Mouse (Mus musculus): ENCODE results near the gene Tfb2m. TPM values are rescaled to one million over a fixed set of nuclear protein-coding genes. Genes with fewer than 3 reads are reported as not detected.

Gene Tfb2m
- polyA plus RNA-seq, 1 experiment from 2014 or later, result 25.7 TPM

GRCm38 (mm10) chr1:179563926-179564325 is 17.9 kb upstream of the Tfb2m start:
- Histone ChIP-seq H3K9ac (ENCODE audit: low read depth, low read length) (no peak overlapping the region), H3K36me3 (ENCODE audit: control insufficient read depth, insufficient read depth, low read length) (no peaks in the 10 kb centered on the region), H3K4me3 (ENCODE audit: low read depth, low read length) (no peak overlapping the region), H3K27ac (ENCODE audit: low read length) (no peak overlapping the region), H3K27me3 (ENCODE audit: control insufficient read depth, insufficient read depth, low read depth, low read length) (no peaks in the 10 kb centered on the region), H3K4me1 (ENCODE audit: control insufficient read depth, insufficient read depth, low read length) (peaks cover 8% of the 10 kb centered on the region), H3K9me3 (replicated peaks; ENCODE audit: control insufficient read depth, low read length, poor library complexity, severe bottlenecking) (no peaks in the 10 kb centered on the region), H3K4me2 (ENCODE audit: low read length) (no peak overlapping the region)
- WGBS, result 62% methylated on average over 5 of the region's 5 CpGs
- ATAC-seq, result no peak

- WGBS, result 82% methylated on average over 4 of the region's 4 CpGs
- ATAC-seq, result no peak
- no peaks in the 10 kb centered on the region for H3K36me3 ChIP-seq (ENCODE audit: control insufficient read depth, insufficient read depth, low read length)
- no peak overlapping the region for H3K27ac ChIP-seq (ENCODE audit: low read length)
- no peak overlapping the region for H3K9ac ChIP-seq (ENCODE audit: low read depth, low read length)
- peaks cover 8% of the 10 kb centered on the region for H3K4me1 ChIP-seq (ENCODE audit: control insufficient read depth, insufficient read depth, low read length)
- no peaks in the 10 kb centered on the region for H3K27me3 ChIP-seq (ENCODE audit: control insufficient read depth, insufficient read depth, low read depth, low read length)
- no peaks in the 10 kb centered on the region for H3K9me3 ChIP-seq (replicated peaks; ENCODE audit: control insufficient read depth, low read length, poor library complexity, severe bottlenecking)
- no peak overlapping the region for H3K4me3 ChIP-seq (ENCODE audit: low read depth, low read length)
- no peak overlapping the region for H3K4me2 ChIP-seq (ENCODE audit: low read length)
These were observed 17.1 kb upstream of the Tfb2m start for GRCm38 (mm10) chr1:179563211-179563610.

DNA sequence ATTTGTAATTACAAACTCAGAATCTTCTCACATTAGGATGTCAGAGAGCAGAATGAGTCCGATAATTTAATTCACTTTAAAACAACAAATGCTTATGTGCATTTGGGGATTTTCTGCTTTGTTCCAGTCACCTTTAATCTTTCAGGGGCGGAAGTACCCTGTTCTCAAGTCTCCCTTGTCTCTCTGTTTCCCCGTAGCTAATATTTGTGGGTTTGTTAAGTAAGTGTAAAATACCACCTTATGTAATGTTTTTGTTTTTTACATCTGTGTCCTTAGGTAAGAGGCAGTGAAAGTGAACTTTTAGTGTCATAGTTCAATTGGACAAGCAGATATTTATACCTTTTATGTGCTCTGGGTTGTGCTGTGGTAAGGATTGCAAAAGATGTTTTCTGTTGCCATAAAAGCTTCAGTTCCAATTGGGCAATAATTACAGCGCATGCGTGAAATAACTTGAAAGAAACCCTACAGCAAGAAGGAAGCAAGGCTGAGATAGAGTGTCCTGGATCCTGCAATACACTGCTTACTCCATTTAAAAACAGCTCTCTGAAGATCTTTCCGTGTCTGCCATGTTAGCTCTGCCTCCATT is 14.9 kb upstream of the Tfb2m start:
- ATAC-seq, result no peak
- Histone ChIP-seq H3K9ac (ENCODE audit: low read depth, low read length) (no peak overlapping the region), H3K4me2 (ENCODE audit: low read length) (no peak overlapping the region), H3K27ac (ENCODE audit: low read length) (no peak overlapping the region), H3K4me1 (ENCODE audit: control insufficient read depth, insufficient read depth, low read length) (no peaks in the 10 kb centered on the region), H3K4me3 (ENCODE audit: low read depth, low read length) (no peak overlapping the region), H3K27me3 (ENCODE audit: control insufficient read depth, insufficient read depth, low read depth, low read length) (no peaks in the 10 kb centered on the region), H3K36me3 (ENCODE audit: control insufficient read depth, insufficient read depth, low read length) (no peaks in the 10 kb centered on the region), H3K9me3 (replicated peaks; ENCODE audit: control insufficient read depth, low read length, poor library complexity, severe bottlenecking) (no peaks in the 10 kb centered on the region)
- 91% methylated on average over 6 of the region's 6 CpGs for WGBS

DNA sequence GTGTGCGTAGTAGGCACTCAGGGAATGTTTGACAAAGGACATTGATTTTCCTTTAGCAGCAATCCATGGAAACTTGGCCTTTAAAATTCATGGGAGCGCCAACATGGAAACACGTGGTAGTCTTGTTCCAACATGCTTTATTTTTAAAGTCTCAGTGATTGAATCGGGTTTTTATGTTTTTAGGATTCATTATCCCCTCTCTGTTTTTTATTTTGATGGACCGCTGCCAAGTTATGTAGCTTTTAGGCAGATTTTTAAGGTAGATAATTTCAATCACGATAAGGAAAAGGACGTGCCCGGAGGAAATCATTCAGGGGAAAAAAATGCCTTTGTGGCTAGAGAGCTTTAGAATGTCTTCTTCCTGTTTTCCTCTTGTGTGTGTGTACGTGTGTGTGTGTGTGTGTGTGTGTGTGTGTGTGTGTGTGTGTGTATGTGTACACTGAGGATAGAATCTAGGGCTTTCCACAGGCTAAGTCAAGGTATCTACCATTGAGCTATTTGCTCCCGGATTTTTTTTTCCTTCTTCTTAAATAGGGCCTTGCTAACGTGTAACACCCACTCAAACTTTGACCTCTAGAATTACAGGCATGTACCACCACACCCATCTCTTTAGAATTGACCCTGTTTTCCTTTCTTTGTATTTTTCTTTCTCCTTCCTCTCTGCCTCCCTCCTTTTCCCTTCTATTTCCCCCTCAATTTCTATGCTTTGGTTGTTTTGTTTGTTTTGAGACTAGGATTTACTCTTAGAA is 13.6 kb upstream of the Tfb2m start:
- H3K4me1 ChIP-seq (ENCODE audit: control insufficient read depth, insufficient read depth, low read length), result no peaks in the 10 kb centered on the region
- H3K4me3 ChIP-seq (ENCODE audit: low read depth, low read length), result no peak overlapping the region
- no peaks in the 10 kb centered on the region for H3K27me3 ChIP-seq (ENCODE audit: control insufficient read depth, insufficient read depth, low read depth, low read length)
- no peak overlapping the region for H3K27ac ChIP-seq (ENCODE audit: low read length)
- H3K9me3 ChIP-seq (replicated peaks; ENCODE audit: control insufficient read depth, low read length, poor library complexity, severe bottlenecking), result no peaks in the 10 kb centered on the region
- 83% methylated on average over 11 of the region's 11 CpGs for whole genome bisulfite sequencing
- no peaks in the 10 kb centered on the region for H3K36me3 ChIP-seq (ENCODE audit: control insufficient read depth, insufficient read depth, low read length)
- no peak for ATAC-seq
- no peak overlapping the region for H3K9ac ChIP-seq (ENCODE audit: low read depth, low read length)
- H3K4me2 ChIP-seq (ENCODE audit: low read length), result no peak overlapping the region

GRCm38 (mm10) chr1:179556921-179557320 is 10.9 kb upstream of the Tfb2m start:
- ATAC-seq, result no peak
- no peak overlapping the region for H3K4me2 ChIP-seq (ENCODE audit: low read length)
- H3K4me1 ChIP-seq (ENCODE audit: control insufficient read depth, insufficient read depth, low read length), result peaks cover 2% of the 10 kb centered on the region; the same call in 1 of the 2 replicates
- H3K9ac ChIP-seq (ENCODE audit: low read depth, low read length), result no peak overlapping the region
- H3K27me3 ChIP-seq (ENCODE audit: control insufficient read depth, insufficient read depth, low read depth, low read length), result no peaks in the 10 kb centered on the region
- H3K9me3 ChIP-seq (replicated peaks; ENCODE audit: control insufficient read depth, low read length, poor library complexity, severe bottlenecking), result no peaks in the 10 kb centered on the region
- 80% methylated on average over 3 of the region's 3 CpGs for WGBS
- H3K36me3 ChIP-seq (ENCODE audit: control insufficient read depth, insufficient read depth, low read length), result no peaks in the 10 kb centered on the region
- H3K27ac ChIP-seq (ENCODE audit: low read length), result no peak overlapping the region
- no peak overlapping the region for H3K4me3 ChIP-seq (ENCODE audit: low read depth, low read length)

DNA sequence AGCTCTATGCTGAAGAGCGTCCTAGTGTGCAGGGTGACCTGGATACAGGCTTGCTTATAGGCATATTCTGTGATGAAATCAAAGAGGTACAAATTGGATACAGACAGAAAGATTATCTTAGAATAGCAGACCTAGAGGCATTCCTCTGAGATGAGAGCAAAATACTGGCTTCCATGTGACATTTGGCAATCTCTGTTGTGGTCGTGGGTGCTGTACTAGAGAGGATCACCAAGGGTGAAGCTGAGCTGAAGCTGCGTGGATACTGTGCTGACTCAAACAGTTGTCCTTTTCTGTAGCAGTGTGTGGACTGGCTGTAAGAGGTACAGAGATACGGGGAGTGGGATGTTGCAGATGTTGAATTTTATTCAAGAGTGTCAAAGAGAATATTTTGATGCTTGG is 7.9 kb upstream of the Tfb2m start:
- 86% methylated on average over 4 of the region's 4 CpGs for WGBS

GRCm38 (mm10) chr1:179553197-179553948 is 7.3 kb upstream of the Tfb2m start:
- H3K4me1 ChIP-seq (ENCODE audit: control insufficient read depth, insufficient read depth, low read length), result peaks cover 11% of the 10 kb centered on the region
- no peaks in the 10 kb centered on the region for H3K36me3 ChIP-seq (ENCODE audit: control insufficient read depth, insufficient read depth, low read length)
- no peak overlapping the region for H3K27ac ChIP-seq (ENCODE audit: low read length)
- no peaks in the 10 kb centered on the region for H3K9me3 ChIP-seq (replicated peaks; ENCODE audit: control insufficient read depth, low read length, poor library complexity, severe bottlenecking)
- no peak overlapping the region for H3K9ac ChIP-seq (ENCODE audit: low read depth, low read length)
- H3K4me3 ChIP-seq (ENCODE audit: low read depth, low read length), result no peak overlapping the region
- no peaks in the 10 kb centered on the region for H3K27me3 ChIP-seq (ENCODE audit: control insufficient read depth, insufficient read depth, low read depth, low read length)
- WGBS, result 72% methylated on average over 5 of the region's 5 CpGs
- H3K4me2 ChIP-seq (ENCODE audit: low read length), result no peak overlapping the region
- ATAC-seq, result no peak

More for the DNA sequence above, 7.9 kb upstream of the Tfb2m start:
- no peaks in the 10 kb centered on the region for H3K27me3 ChIP-seq (ENCODE audit: control insufficient read depth, insufficient read depth, low read depth, low read length)
- H3K36me3 ChIP-seq (ENCODE audit: control insufficient read depth, insufficient read depth, low read length), result no peaks in the 10 kb centered on the region
- H3K4me1 ChIP-seq (ENCODE audit: control insufficient read depth, insufficient read depth, low read length), result peaks cover 9% of the 10 kb centered on the region; the same call in 1 of the 2 replicates
- no peaks in the 10 kb centered on the region for H3K9me3 ChIP-seq (replicated peaks; ENCODE audit: control insufficient read depth, low read length, poor library complexity, severe bottlenecking)
- no peak overlapping the region for H3K4me3 ChIP-seq (ENCODE audit: low read depth, low read length)
- H3K4me2 ChIP-seq (ENCODE audit: low read length), result no peak overlapping the region
- no peak for ATAC-seq
- no peak overlapping the region for H3K9ac ChIP-seq (ENCODE audit: low read depth, low read length)
- no peak overlapping the region for H3K27ac ChIP-seq (ENCODE audit: low read length)

DNA sequence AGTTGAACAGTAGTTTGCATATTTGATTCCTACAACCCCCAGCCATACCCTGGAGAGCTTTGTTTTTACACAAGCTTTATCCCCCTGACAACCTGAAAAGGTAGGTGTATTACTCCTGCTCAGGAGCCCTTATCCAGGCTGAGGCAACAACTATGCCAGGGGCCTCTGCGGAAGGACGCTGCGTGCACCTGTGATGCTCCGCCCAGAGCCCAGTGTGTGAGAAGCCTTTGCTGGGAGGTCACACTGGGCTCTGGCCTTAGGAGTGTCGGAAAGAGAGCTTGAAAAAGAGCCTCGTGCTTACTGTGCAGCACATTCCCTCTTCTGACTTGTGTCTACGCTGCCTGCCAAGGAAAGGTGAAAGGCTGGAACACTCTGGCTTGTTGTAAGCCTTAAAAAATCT is 6.7 kb upstream of the Tfb2m start:
- WGBS, result 43% methylated on average over 7 of the region's 7 CpGs
- H3K9ac ChIP-seq (ENCODE audit: low read depth, low read length), result no peak overlapping the region
- peaks cover 17% of the 10 kb centered on the region for H3K4me1 ChIP-seq (ENCODE audit: control insufficient read depth, insufficient read depth, low read length)
- no peak overlapping the region for H3K4me2 ChIP-seq (ENCODE audit: low read length)
- no peak overlapping the region for H3K4me3 ChIP-seq (ENCODE audit: low read depth, low read length)
- H3K36me3 ChIP-seq (ENCODE audit: control insufficient read depth, insufficient read depth, low read length), result no peaks in the 10 kb centered on the region
- H3K27me3 ChIP-seq (ENCODE audit: control insufficient read depth, insufficient read depth, low read depth, low read length), result no peaks in the 10 kb centered on the region
- ATAC-seq, result no peak
- H3K27ac ChIP-seq (ENCODE audit: low read length), result no peak overlapping the region
- no peaks in the 10 kb centered on the region for H3K9me3 ChIP-seq (replicated peaks; ENCODE audit: control insufficient read depth, low read length, poor library complexity, severe bottlenecking)

DNA sequence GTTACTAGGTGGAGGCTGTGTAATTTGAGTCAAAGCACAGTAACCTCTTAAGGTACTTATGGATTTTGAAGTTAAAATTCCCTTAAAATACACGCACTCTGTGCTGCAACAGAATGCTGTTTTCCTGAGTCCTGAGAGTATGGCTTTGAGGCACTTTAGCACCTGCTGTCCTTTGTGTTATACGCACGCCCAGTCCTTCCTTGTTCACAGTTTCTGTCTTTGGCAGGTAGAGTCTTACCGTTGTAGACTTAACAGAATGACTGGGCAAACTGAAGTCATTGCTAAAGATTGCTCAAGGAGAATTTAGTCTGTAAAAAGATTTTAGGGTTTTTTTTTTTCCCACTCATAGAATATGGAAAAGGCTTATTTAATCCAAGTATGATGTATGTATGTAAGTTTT is 5.9 kb upstream of the Tfb2m start:
- H3K27me3 ChIP-seq (ENCODE audit: control insufficient read depth, insufficient read depth, low read depth, low read length), result no peaks in the 10 kb centered on the region
- ATAC-seq, result no peak
- H3K9ac ChIP-seq (ENCODE audit: low read depth, low read length), result no peak overlapping the region
- 86% methylated on average over 4 of the region's 4 CpGs for WGBS
- no peaks in the 10 kb centered on the region for H3K9me3 ChIP-seq (replicated peaks; ENCODE audit: control insufficient read depth, low read length, poor library complexity, severe bottlenecking)
- no peak overlapping the region for H3K4me2 ChIP-seq (ENCODE audit: low read length)
- H3K27ac ChIP-seq (ENCODE audit: low read length), result no peak overlapping the region
- H3K4me3 ChIP-seq (ENCODE audit: low read depth, low read length), result no peak overlapping the region
- no peaks in the 10 kb centered on the region for H3K36me3 ChIP-seq (ENCODE audit: control insufficient read depth, insufficient read depth, low read length)
- H3K4me1 ChIP-seq (ENCODE audit: control insufficient read depth, insufficient read depth, low read length), result peaks cover 24% of the 10 kb centered on the region

Measured in midbrain, embryonic 16.5 days (tissue).